Mouse (Mus musculus) Muller cell, postnatal 12 days (primary cell): Measurements from ENCODE around the gene Sf3a3.

Source experiments
- DNase-seq: peaks from one replicate; pipeline ENCODE4 v3.0.0-alpha.2; 2015; ENCODE audit errors: inconsistent ontology term

The Sf3a3 gene

DNA sequence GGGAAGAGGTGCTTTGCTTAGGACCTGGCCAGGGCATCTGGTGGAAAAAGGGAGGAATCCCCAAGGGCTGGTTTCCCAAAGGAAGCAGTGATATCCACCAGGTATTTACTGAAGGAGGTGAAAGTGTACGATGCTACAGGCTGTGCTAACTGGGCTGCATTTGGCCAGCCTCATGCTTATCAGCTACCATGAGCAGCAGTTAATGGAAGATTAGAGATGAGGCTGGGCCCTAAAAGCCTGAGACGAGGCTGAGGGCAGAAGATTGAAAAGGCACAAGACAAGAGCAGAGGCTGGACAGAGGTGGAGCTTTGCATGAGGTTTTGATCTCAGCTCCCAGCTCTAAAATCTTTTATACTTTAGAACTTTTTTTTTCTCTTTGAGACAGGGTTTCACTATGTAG is 59.9 kb downstream of the Sf3a3 start:
- no peak for DNase-seq

DNA sequence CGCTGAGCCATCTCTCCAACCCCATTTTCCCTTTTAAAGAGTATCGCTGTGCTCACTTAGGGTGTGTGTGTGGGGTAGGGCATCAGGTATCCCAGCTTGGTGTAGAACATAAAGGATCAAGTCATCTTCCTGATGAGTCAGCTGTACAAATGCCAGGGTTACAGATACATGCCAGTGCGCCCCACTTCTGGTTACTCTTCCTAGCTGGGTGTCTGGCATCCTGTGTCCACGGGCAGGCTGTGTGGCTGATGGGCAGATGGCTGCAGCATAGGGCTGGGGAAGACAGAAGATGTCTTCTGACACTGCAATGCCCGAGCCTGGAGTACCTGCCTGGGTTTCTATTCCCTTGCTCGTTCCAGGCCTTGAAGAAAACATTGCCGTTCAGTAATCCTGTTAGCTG is 66.8 kb downstream of the Sf3a3 start:
- DNase-seq = no peak
